Mouse (Mus musculus) mature B cell (primary cell): ENCODE data around the gene Pex11g.

Experiments used
- in situ Hi-C: fragments of 300-500 bp; cut with MboI; formaldehyde crosslinking; loops from 2 replicates; pipeline ENCODE4 v1.14.3; 2019

The Pex11g gene

GRCm38 (mm10) chr8:3467006-3467885 lies at the start of gene Pex11g:
TSS of gene Pex11g (minus strand) at chr8:3467680.
- in situ Hi-C loops = no loop called here

GRCm38 (mm10) chr8:3517117-3517495 lies 49.6 kb upstream of the Pex11g start:
- in situ Hi-C loops = no loop called here

- in situ Hi-C loops = no loop called here
Measured at GRCm38 (mm10) chr8:3516450-3517116, 49.1 kb upstream of the Pex11g start.

GRCm38 (mm10) chr8:3515771-3516417 lies 48.4 kb upstream of the Pex11g start:
- in situ Hi-C loops = no loop called here

- in situ Hi-C loops = no loop called here
Measured at GRCm38 (mm10) chr8:3515260-3515671, 47.8 kb upstream of the Pex11g start, which contains the start of gene Pnpla6. TSS of gene Pnpla6 (plus strand) at chr8:3515384.

- in situ Hi-C loops = no loop called here
Measured at GRCm38 (mm10) chr8:3514681-3515247, 47.3 kb upstream of the Pex11g start.

GRCm38 (mm10) chr8:3507979-3508754 lies 40.7 kb upstream of the Pex11g start:
- in situ Hi-C loops = no loop called here

GRCm38 (mm10) chr8:3502217-3502616 lies 34.7 kb upstream of the Pex11g start:
- in situ Hi-C loops = no loop called here

- in situ Hi-C loops = no loop called here
Measured at GRCm38 (mm10) chr8:3500235-3501090, 33.0 kb upstream of the Pex11g start, which contains the start of gene Mcoln1. TSS of gene Mcoln1 (plus strand) at chr8:3500457.

GRCm38 (mm10) chr8:3499751-3500150 lies 32.3 kb upstream of the Pex11g start:
- in situ Hi-C loops = no loop called here

- in situ Hi-C loops = no loop called here
Measured at GRCm38 (mm10) chr8:3498583-3498982, 31.1 kb upstream of the Pex11g start.

GRCm38 (mm10) chr8:3496428-3496748 lies 28.9 kb upstream of the Pex11g start:
- in situ Hi-C loops = no loop called here

GRCm38 (mm10) chr8:3495578-3496427 lies 28.3 kb upstream of the Pex11g start:
- in situ Hi-C loops = no loop called here

GRCm38 (mm10) chr8:3493845-3494208 lies 26.3 kb upstream of the Pex11g start:
- in situ Hi-C loops = no loop called here

GRCm38 (mm10) chr8:3492901-3493844 lies 25.7 kb upstream of the Pex11g start, which contains the start of gene Zfp358:
TSS of gene Zfp358 (plus strand) at chr8:3493138.
- in situ Hi-C loops = no loop called here

- in situ Hi-C loops = no loop called here
Measured at GRCm38 (mm10) chr8:3485192-3485591, 17.7 kb upstream of the Pex11g start.

- in situ Hi-C loops = no loop called here
Measured at GRCm38 (mm10) chr8:3483546-3483945, 16.1 kb upstream of the Pex11g start.

GRCm38 (mm10) chr8:3482240-3482740 lies 14.8 kb upstream of the Pex11g start:
- in situ Hi-C loops = no loop called here
